7 mouse cellular contexts compared by ENCODE assay signal in the genomic region with DNA sequence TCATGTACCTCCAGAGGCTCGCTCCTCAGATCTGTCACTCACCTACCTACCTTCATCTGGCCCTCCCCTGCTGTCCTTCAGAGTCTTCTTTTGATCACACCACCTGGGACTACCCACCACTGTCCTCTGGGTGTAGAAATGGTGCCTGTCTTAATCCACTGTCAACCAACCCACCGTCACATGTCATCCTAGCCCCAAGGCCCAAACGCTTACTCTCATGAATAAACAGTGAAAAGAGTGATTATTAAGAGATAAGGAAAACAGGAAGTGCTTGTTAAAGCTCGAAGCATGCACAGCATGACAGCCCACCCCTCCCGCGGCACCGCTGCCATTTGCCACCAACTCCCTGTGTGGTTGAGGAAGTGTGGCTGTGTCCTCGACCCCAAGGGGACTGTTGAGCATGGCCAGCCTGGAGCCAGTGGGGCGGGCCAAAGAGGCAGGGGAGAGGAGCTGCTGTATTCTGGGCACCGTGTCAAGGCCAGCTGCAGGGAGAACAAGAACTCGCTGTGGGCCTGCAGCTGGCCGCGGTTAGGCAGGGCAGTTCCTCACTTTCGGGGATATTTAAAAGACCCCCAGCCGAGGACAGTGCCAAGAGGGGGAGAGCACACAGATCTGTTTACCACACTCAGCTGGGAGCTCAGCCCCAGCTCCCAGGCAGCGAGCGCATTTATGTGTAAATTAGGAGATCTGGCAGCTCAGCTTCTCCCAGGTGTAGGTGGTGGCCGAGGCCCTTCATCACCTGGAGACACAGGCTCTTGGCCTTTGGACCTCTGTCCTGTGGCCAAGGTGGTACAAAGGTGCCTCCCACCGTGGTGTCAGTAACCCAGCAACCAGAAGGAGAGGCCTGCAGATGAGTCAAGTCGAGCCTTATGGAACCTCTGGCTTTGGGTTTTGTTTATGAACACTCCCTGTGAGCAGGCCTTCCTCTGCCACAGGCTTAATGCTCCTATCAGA.
DNase-seq lines count a peak whose midpoint lies in the region; ATAC-seq and TF ChIP-seq lines count a peak whose summit lies in the region.

No protein-coding gene starts in this region.

- 10% methylated on average over 20 of the region's 20 CpGs for WGBS in hindbrain, postnatal 0 days

- H3K4me2 ChIP-seq in hindbrain, postnatal 0 days (ENCODE audit: low read depth, low read length) = no peak overlapping the region

- no peak overlapping the region for H3K4me3 ChIP-seq in hindbrain, postnatal 0 days (ENCODE audit: low read length)
- H3K4me3 ChIP-seq in left cerebral cortex, adult 2 months = no peak overlapping the region

- H3K9me3 ChIP-seq in hindbrain, postnatal 0 days (ENCODE audit: low read length) = no peaks in the 10 kb centered on the region

- peak; percentile 53 for DNase-seq in R1 (ENCODE audit: low read depth, low spot score)
- peak; percentile 29 to 63 for DNase-seq in gastrocnemius, postnatal 36 days
- DNase-seq in hindbrain, postnatal 0 days (ENCODE audit: low spot score) = peak; percentile 87
- peak; percentile 46 to 73 for DNase-seq in left cerebral cortex, adult 2 months (ENCODE audit: extremely low spot score in 1 of 2, low spot score in 2 of 2)
- DNase-seq in right cerebral cortex, postnatal 36 days (ENCODE audit: low spot score in 2 of 2) = peak; percentile 53 to 63

- no peak overlapping the region for H3K9ac ChIP-seq in hindbrain, postnatal 0 days (replicated peaks; ENCODE audit: low read length)

- H3K27ac ChIP-seq in hindbrain, postnatal 0 days = peak overlapping the region; percentile 59
- peak overlapping the region; percentile 47; the same call in 1 of the 2 replicates for H3K27ac ChIP-seq in left cerebral cortex, adult 2 months

- intact Hi-C loops in gastrocnemius, postnatal 36 days (cut with DNase I) = no loop called here
- intact Hi-C loops in left cerebral cortex, adult 2 months (cut with DNase I) = no loop called here

- H3K27me3 ChIP-seq in hindbrain, postnatal 0 days (ENCODE audit: insufficient read depth, low read length) = no peaks in the 10 kb centered on the region

- peak; percentile 94 for ATAC-seq in common myeloid progenitor, adult 5-6 weeks (replicated peaks; ENCODE audit: low read depth, poor library complexity, severe bottlenecking)
- ATAC-seq in hindbrain, postnatal 0 days = peak; percentile 93
- ATAC-seq in megakaryocyte progenitor cell, adult 5-6 weeks (replicated peaks; ENCODE audit: poor library complexity) = peak; percentile 97

- H3K36me3 ChIP-seq in hindbrain, postnatal 0 days (ENCODE audit: insufficient read depth, low read length) = no peaks in the 10 kb centered on the region

- no peak for TF ChIP-seq CTCF in hindbrain, postnatal 0 days (IDR thresholded peaks at IDR 0.05; ENCODE audit: low read depth)
- TF ChIP-seq CTCF in left cerebral cortex, adult 2 months (IDR thresholded peaks at IDR 0.05) = no peak

- H3K4me1 ChIP-seq in hindbrain, postnatal 0 days (ENCODE audit: insufficient read depth, low read length) = no peaks in the 10 kb centered on the region; the same call in 1 of the 2 replicates
